Mouse (Mus musculus): Measurements from ENCODE around the gene Tmem175. TPM values are rescaled to one million over a fixed set of nuclear protein-coding genes. Genes with fewer than 3 reads are reported as not detected.

The Tmem175 gene
- polyA plus RNA-seq, 2 experiments from 2014 or later, result 38.6 to 56.7 TPM

DNA sequence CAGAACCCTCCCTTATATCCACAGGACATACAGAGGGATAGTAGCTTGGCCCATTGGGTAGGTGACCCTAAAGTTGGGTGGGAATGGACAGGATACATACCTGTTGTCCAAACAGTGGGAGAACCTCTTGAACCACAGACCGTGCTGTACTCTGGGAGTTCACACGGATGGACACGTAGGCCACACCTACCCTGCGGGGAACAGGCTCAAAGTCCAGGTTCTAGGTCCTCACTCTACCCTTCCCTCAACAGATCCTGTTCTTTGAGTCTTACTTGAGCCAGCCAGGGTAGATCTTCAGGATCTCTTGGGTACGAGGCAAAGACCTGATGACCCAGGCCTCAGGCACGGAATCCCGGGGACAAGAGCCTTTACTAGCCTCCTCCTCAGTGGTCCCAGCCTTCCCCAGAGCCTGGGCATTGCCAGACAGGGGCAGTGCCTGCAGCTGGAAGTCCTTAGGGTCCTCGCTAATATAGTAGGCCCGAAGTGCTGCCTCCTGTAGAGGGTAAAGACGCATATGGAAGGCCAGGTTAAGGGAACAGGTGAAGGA is 24.9 kb downstream of the Tmem175 start:
- no peak for ATAC-seq

DNA sequence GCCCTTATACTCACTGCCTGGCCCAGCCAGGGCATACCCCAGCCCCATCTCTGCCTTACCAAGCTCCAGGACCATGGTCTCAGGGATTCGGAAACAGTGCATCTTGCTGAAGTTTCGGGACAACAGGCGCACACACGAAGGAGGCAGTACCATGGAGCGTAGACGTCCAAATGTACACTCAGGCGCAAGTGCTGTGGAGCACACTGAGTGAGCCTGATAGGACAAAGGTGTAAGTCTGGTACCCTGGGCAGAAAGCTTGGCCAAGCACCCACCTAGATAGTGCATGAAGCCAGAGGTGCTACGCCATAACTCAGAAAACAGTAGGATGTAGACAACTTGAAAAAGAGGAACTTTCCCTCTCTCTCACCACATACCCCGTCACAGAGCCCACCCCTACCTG is 25.8 kb downstream of the Tmem175 start:
- no peak for ATAC-seq

DNA sequence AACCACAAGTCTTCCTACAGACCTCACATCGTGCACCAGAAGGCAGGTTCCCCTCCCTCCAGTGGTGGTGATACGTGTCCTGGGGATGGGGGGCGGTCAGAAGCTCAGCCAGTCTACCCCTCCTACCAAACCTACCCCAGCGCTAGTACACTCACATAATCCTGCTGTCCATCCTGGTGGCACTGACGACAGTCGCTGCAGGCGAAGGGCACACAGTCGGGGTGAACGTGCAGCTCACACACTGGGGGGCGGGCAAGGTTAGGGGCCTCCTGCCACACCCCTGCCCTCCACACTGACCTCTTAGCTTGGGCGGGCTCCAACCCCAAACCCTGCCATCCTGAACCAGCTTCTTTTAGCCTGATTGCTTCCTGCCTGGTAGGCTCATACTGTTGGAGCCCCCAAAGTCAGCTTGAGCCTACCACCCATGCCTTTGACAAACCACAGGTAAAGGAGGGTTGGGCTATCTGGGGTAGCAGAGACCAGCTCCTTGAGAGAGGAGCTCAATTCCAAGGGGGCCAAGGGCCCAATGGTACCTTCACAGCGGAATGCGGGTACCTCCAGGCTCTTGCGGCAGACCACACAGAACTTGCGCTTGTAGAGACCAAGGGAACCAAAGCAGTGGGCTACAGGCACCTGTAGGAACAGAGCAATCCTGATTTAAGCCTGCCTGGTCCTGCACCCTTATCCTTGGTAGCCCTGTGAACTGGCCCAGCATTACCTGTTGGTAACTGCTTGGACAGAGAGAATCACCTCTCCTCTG is 26.5 kb downstream of the Tmem175 start:
- ATAC-seq, result no peak

DNA sequence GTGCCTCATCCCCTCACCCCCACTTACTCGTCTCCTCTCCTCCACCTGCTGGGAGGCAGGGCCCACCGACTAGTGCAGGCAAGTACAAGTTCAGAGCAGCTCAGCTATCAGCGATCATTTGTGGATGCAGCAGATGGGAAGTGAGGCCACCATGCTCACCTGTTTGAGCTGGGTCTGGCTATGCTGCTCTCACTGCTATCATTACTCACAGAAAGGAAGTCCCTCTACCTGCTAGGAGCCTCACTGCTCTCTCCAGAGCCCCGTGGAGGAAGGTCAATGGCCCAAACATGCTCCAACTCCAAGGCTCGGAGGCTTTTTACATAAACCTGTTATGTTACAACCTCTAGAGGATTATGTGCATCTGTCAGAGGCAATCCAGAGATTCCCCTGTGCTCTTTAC is 27.8 kb downstream of the Tmem175 start:
- no peak for ATAC-seq

DNA sequence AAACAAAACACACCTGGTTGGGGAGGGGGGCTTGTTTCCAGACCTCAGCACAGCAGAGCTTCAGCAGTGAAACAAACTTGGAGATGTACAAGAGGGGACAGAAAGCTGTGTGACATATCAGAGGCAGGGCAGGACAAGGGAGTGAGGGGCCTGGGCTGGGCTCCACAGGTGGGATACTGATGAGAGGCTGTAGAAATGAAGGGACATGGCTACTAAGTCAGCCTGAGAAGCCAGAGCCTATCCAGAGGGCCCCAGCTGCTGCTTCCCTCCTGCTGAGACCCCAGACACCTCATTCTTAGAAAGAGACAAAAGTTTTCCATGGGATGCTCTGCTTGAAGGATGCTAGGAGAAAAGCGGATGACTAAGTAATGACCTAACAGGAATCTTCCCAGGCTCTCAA is 29.0 kb downstream of the Tmem175 start:
- ATAC-seq, result no peak

DNA sequence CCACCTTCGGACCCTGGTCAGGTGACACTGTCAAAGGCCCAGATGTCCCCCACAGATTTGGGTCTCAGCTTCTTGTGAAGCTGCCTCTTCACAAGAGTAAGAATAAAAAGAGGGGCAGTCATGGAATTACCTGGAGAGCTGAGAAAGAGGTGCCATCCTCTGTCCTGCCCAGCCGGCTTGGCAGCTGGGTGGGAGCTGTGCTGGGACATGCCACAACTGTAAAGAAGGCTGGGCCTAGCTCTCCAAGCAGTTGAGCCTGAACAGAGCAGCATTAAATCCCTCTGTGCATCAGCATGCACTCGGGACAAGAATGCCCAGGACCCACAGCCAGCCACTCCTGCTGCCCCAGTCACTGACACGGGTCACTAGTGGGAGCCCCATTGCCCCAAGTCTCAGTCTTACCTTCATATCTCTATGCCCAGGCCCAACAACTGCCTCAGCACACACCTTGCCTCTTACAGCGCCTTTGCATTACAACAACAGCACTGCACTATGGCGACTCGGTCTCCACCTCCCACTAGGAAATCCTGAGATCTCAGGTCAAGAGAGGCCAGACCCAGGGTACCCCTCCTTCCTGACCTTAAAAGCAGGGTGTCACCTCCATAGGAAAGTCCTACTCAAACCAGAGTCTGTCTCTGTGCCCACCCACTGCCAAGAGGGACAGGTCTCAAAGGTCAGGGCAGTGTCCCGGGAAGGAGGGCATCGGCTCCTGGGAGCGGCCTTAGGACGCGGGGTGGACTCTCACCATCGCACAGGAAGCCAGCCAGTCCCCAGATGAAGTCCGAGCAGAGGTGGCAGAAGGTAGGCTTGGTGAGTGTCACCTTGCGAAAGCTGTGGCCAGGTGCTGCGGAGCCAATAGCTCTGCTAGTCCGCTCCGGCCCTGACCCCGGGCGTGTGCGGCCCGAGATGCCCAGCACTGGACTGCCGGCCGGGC is 30.4 kb downstream of the Tmem175 start, which contains the start of gene Idua:
Gene Idua (plus strand): TSS at position 634 of the 934 bp plus-strand sequence.
- peak; percentile 32 for ATAC-seq

DNA sequence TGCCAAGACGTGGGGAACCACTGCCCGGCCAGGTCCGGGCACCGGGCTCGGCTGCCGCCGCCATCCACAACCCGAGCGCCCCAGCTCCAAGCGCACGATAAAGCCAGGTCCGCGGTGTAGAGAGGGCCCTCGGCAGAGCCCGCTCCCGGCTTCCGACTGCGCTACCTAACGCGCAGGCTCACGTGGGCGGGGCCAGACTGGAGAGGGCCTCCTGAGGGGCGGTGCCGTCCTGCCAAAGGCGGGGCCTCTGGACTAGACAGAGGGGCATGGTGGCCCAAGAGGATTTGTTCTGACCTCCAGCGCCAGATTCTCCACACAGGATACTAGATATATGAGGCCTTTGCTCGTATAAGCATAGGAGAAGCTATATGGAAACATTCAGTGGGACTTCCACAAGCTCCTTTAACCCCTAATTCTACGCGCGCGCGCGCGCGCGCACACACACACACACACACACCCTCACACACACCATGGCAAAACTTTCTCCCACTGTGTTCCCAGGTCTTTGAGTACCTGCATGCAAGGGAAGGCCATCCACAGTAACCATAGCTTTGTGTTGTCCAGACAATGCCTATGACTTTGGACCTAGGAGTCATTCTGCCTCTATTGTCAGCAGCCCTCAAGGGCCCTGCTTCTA is 31.2 kb downstream of the Tmem175 start:
- ATAC-seq, result peak; percentile 99

DNA sequence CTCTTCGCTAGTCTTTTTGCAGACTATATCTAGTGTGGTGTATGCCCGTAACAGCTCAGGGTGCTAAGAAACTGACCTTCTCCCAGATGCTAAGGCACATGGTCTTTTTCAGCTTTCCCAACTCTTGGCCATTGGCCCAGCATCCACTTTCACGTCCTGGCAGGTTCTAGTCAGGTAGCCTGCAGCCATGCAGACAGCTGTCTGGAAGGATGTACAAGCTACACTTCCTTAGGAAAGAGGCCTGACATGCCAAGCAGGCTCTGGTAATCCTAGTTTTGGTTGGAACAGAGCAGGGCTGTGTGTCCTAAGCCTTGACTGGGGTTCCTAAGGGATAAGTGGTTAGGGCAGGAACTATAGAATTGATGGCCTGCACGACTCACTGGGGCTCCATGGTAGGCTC is 33.2 kb downstream of the Tmem175 start:
- ATAC-seq, result no peak

DNA sequence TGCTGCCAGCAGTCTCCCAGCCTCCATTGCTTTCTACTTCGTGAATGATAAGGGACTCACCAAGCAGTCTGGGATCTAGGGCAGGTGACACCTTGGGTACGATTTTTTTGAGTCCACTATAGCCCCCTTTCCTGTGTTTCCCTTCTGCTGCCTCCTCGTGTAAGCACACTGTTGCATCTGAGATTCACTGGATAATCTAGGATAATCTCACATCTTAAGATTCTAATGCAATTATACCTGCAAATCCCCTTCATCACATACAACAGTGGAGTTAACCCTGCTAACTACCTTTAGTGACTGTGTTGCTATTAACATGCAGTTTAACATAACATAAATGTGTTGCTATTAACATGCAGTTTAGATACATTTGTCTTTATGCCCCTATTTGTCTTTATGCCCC is 35.5 kb downstream of the Tmem175 start:
- ATAC-seq, result no peak

DNA sequence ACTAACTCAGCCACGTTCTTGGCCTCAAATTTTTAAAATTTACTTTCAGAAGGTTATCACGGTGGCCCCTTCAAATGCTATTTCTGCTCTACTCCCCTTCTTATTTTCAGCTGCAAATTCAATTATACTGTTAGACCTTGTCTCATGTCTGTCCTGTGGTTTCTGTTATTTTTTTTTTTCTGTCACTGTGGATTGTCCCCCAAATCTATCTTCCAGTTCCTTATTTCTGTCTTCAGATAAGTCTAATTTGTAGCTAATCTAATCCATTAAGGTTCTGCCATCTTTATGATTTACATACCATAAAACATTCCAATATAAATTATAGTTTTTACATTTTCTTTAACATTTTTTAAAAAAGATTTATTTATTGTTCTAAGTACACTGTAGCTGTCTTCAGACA is 37.8 kb downstream of the Tmem175 start:
- no peak for ATAC-seq

DNA sequence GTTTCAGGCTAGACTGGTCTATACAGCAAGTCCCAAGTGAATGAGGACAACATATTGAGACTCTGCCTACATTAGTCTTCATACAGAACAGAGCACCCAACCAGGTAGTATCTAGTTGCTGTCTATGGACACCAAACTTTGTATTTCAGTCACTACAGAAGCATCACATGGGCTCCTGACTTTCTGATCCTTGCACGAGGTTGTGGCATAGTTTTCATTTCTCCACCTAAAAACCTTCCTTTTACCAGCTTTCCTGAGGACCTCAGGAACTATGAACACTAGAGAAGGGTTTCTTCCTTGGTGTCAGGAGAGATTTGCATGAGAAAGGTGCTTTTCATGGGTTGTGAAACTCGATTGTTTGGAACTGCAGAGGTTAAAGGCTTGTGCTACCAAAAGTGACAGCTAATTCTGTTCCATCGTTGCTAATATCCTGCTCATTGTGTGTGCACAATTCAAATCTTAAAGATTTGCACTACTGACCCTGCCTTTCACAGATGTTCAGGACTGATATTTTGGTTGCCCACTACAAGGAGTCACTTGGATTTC is 38.9 kb downstream of the Tmem175 start:
- peak; percentile 15 for ATAC-seq

DNA sequence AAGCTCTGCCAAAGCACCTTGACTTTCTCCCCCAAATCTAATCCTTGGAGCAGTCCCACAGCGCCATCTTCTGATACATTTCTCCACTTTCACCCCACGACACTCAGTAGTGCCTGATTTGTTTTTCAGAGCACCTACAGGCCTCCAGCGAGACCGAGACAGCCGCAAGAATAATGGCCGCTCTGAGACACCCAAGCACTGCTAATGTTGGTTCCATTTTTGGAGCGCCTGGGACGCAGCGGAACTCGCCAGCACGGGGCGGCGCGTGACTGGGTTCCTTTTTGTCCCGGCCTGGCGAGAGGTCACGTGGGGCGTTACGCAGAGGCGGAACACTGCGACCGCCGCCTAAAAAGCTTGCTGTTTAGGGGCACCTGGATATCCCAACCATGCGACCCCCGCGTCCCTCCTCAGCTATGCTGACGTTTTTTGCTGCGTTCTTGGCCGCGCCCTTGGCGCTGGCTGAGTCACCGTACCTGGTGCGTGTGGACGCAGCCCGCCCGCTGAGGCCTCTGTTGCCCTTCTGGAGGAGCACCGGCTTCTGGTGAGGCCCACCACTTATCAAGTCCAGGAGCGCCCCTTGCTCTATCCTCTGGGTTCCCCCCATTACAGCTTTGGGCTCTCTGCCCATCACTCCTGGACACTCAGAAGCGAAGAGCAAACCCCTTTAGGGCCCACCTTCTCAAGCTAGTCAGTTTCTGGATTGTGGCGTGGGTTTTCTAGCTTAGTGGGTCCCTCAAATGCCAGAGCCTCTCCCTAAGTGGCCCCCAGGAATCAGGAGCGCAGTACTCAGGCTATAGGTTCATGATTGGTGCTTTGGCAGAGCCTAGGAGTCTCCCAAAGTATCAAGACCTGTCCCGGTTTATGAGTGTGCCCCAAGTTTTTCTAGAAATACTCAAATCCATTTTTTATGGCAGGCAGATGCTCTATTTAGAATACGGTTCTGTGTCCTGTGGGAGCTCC is 39.7 kb downstream of the Tmem175 start, which contains the start of gene Dgkq:
Gene Dgkq (minus strand): TSS at position 696 of the 960 bp plus-strand sequence.
- peak; percentile 88 for ATAC-seq

DNA sequence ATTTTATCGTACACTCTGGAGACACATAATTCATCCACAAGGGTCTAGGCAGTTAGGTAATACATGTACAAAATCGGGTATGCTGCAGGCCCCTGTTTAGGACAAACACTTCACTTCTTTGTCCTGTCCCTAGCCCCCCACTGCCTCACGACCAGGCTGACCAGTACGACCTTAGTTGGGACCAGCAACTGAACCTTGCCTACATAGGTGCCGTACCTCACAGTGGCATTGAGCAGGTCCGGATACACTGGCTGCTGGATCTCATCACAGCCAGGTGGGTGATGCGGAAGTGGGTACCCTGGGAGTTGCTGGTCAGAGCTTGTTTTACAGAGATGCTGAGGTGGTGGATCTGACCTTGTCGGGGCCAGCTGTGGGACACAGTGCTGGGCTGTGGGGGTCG is 40.4 kb downstream of the Tmem175 start:
- ATAC-seq, result no peak

DNA sequence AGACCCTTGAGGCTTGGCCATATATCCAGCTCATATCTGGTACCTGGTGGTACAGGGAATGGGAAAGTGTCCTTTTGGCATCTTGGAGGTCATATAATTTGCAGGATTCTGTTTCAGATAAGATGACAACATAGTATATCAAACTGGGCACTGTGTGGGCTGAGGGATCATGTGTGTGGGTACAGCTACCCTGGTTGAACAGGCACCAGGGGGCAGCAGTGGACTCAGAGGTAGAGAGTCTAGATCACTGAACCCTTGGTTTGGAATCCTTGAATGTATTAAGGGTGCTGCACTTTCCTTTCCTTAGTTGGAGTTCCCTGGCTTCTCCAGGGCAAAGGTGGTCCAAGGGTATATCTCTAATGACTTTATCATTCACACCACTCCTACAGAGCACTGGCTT is 41.2 kb downstream of the Tmem175 start:
- ATAC-seq, result no peak

DNA sequence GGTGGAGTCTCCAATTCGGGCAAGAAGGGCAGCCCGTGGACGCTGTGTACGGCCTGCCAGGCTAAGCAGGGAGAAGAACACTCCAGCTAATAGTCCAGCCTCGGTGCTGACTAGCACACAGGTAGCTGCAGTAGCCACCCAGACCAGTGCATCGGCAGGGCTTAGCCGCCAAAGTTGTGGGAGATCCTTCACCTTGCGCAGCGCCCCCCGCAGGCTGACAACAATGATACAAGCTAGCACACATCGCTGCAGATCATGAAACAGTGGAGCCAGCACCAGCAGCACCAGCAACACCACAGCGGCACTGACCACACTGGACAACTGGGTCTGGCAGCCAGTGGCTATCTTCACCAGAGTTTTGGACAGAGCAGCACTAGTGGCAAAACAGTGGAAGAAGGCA is 42.2 kb downstream of the Tmem175 start:
- no peak for ATAC-seq

DNA sequence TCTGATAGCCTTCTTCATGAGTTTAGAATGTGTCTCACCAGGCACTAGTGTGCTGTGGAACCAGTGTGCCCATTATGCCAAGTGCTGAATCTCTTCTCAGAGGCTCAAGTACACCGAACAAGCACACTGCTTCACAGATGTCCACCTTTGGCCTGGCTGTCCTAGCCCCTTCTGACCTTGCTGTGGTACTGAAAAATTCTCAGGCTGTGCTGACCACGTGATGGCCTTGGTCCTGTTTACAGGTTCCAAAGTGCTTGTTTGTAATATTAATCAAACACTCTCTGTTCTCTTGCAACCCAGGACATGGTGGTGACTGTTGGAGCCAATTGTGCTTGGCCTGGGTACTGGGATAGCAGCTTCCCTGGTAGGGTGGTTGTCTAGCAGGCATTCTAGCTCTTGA is 45.1 kb downstream of the Tmem175 start:
- no peak for ATAC-seq

DNA sequence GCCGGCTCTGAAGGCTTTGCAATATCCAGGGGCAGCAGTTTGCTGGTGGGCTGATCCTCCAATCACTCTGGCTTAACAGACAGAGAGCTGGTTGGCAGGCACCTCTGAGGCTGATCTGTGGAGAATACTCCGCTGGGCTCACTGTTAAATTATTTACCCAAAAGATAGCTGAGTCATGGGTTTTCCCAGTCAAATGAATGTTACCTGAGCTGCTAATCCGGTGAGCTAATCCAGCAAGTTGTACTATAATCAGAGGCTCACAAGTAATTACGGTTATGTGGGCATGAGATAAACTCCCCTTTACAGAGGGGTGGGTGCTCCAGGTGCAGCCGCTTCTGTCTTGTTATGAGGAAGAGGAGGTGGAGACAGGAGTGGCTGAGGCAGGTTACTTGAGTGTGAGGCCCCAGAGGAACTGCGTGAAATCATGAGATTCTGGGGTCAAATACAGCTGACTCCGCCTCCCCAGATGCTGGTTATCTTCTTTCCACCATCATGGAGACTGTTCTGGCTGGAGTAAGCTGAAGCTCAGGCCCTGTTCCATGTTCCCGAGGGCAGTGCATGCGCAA is 45.8 kb downstream of the Tmem175 start, which contains the start of gene Slc26a1:
Gene Slc26a1 (minus strand): TSS at position 319 of the 566 bp plus-strand sequence.
- ATAC-seq, result no peak

DNA sequence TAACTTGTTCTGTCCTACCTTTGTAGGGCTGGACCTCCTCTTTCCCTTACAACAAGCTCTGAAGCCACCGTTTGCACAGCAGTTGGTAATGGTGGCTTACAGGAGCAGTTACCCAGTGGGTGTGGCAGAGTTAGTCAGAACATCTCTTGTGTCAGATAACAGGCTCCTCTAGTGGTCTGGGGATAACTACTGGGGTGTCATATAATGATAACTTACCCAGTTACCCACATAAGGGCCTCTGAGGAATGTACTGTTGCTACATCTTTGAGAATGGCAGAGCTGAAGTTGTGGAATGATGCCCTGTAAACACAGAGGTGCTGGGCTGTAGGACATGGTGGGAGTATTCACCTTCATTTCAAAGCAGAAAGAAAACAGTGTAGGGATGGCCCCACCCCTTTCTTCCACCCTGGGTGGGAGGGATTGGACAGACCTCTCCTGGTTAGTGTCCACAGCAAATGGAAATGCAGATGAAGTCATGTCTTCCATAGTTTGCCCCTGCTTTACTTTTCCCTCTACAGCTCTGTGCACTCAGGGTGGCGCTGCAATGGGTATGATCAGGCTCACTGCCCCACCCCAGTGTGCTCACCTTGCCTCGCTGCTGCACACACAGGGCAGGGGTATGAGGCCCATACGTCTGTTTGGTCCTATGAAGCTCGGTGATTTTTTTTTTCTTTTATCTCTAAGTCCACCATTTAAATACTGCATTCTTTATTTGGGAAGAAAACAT is 47.4 kb downstream of the Tmem175 start:
- ATAC-seq, result no peak

DNA sequence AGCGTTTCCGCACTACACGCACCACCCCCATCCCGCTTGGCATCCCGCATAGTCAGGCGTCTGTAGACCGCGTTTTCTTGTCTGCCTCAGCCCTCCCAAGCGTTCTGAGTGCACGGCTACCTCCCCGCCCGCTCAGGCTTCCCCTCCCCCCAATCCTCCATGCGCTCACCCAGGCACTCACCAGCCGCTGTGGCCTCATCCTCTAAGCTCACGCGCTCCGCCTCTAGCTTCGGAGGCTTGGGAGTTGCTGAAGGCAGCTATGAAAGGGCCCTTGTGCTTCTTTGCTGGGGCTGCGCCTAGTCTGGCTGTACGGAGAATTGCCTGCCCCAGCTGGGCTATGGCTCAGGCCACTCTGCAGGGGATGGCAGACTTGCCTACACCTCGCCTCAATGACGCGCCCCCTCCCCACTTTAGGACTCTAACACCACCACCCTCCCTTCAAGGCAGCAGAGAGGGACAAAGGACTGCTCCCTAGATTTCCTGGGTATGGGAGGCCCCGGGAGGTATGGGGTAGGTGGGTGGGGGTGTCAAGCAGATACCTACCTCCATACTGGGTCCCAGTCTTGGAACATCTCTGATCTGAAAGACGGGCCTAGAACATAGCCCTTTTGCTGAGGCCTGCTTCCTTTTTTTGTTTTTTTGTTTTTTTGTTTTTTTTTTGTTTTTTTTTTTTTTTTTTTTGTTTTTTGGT is 48.2 kb downstream of the Tmem175 start:
- ATAC-seq, result no peak

Data from CD4-positive, CD25-positive, alpha-beta regulatory T cell, adult 4 months (primary cell).